Mouse (Mus musculus): ENCODE measurements around the gene Brd3os. TPM values are rescaled to one million over a fixed set of nuclear protein-coding genes. Genes with fewer than 3 reads are reported as not detected.

Brd3os gene
- total RNA-seq, 2 experiments from 2014 or later, result 27.9 to 28.5 TPM

GRCm38 (mm10) chr2:27417648-27418153 lies 24.4 kb upstream of the Brd3os start:
- no peak for DNase-seq (ENCODE audit: low spot score in 2 of 2)
- intact Hi-C loops (cut with DNase I), result no loop called here

GRCm38 (mm10) chr2:27418577-27419070 lies 23.5 kb upstream of the Brd3os start:
- intact Hi-C loops (cut with DNase I), result no loop called here
- no peak for DNase-seq (ENCODE audit: low spot score in 2 of 2)

- peak; percentile 64 to 76 for DNase-seq (ENCODE audit: low spot score in 2 of 2)
- intact Hi-C loops (cut with DNase I), result loop anchor here (10.0 kb wide), 1 partner anchor 77 kb away; no protein-coding TSS in a partner anchor
Observed at GRCm38 (mm10) chr2:27421293-27422068, 20.6 kb upstream of the Brd3os start.

GRCm38 (mm10) chr2:27423596-27423995 lies 18.5 kb upstream of the Brd3os start:
- intact Hi-C loops (cut with DNase I), result loop anchor here (10.0 kb wide), 1 partner anchor 79 kb away; no protein-coding TSS in a partner anchor
- DNase-seq (ENCODE audit: low spot score in 2 of 2), result no peak

- DNase-seq (ENCODE audit: low spot score in 2 of 2), result no peak
- intact Hi-C loops (cut with DNase I), result loop anchor here (10.0 kb wide), 1 partner anchor 80 kb away; no protein-coding TSS in a partner anchor
Observed at GRCm38 (mm10) chr2:27425161-27425611, 16.9 kb upstream of the Brd3os start.

- intact Hi-C loops (cut with DNase I), result loop anchor here (10.0 kb wide), 1 partner anchor 81 kb away; no protein-coding TSS in a partner anchor
- peak in 1 of 2 experiments; percentile 21 for DNase-seq (ENCODE audit: low spot score in 2 of 2)
Observed at GRCm38 (mm10) chr2:27425751-27426405, 16.2 kb upstream of the Brd3os start.

- DNase-seq (ENCODE audit: low spot score in 2 of 2), result peak in 1 of 2 experiments; percentile 19
- intact Hi-C loops (cut with DNase I), result loop anchor here (10.0 kb wide), 1 partner anchor 82 kb away; no protein-coding TSS in a partner anchor
Observed at GRCm38 (mm10) chr2:27426406-27426854, 15.7 kb upstream of the Brd3os start.

GRCm38 (mm10) chr2:27426855-27427457 lies 15.2 kb upstream of the Brd3os start, which contains the start of gene Vav2:
Gene Vav2, minus strand, starts transcription at chr2:27427033.
- intact Hi-C loops (cut with DNase I), result loop anchor here (10.0 kb wide), 1 partner anchor 82 kb away; no protein-coding TSS in a partner anchor

GRCm38 (mm10) chr2:27428071-27428470 lies 14.1 kb upstream of the Brd3os start:
- intact Hi-C loops (cut with DNase I), result loop anchor here (1.0 to 10.0 kb wide), 2 partner anchors 83 to 139 kb away; no protein-coding TSS in a partner anchor
- peak; percentile 79 to 89 for DNase-seq (ENCODE audit: low spot score in 2 of 2)

More at GRCm38 (mm10) chr2:27426855-27427457, 15.2 kb upstream of the Brd3os start, which contains the start of gene Vav2:
- DNase-seq (ENCODE audit: low spot score in 2 of 2), result peak; percentile 60 to 82

- DNase-seq (ENCODE audit: low spot score in 2 of 2), result peak; percentile 76 to 83
- intact Hi-C loops (cut with DNase I), result no loop called here
Observed at GRCm38 (mm10) chr2:27430621-27431020, 11.5 kb upstream of the Brd3os start.

GRCm38 (mm10) chr2:27432599-27432998 lies 9.5 kb upstream of the Brd3os start:
- intact Hi-C loops (cut with DNase I), result no loop called here
- no peak for DNase-seq (ENCODE audit: low spot score in 2 of 2)

GRCm38 (mm10) chr2:27437876-27438275 lies 4.2 kb upstream of the Brd3os start:
- no peak for DNase-seq (ENCODE audit: low spot score in 2 of 2)
- intact Hi-C loops (cut with DNase I), result no loop called here

- DNase-seq (ENCODE audit: low spot score in 2 of 2), result no peak
- intact Hi-C loops (cut with DNase I), result no loop called here
Observed at GRCm38 (mm10) chr2:27438281-27438680, 3.8 kb upstream of the Brd3os start.

- intact Hi-C loops (cut with DNase I), result no loop called here
Observed at GRCm38 (mm10) chr2:27442708-27443449, 755 bp downstream of the Brd3os start.

GRCm38 (mm10) chr2:27443450-27443708 lies 1.3 kb downstream of the Brd3os start:
- intact Hi-C loops (cut with DNase I), result no loop called here
- DNase-seq (ENCODE audit: low spot score in 2 of 2), result no peak

More at GRCm38 (mm10) chr2:27442708-27443449, 755 bp downstream of the Brd3os start:
- DNase-seq (ENCODE audit: low spot score in 2 of 2), result peak in 1 of 2 experiments; percentile 19

GRCm38 (mm10) chr2:27445910-27446309 lies 3.8 kb downstream of the Brd3os start:
- intact Hi-C loops (cut with DNase I), result no loop called here
- DNase-seq (ENCODE audit: low spot score in 2 of 2), result no peak

GRCm38 (mm10) chr2:27446812-27447211 lies 4.7 kb downstream of the Brd3os start:
- DNase-seq (ENCODE audit: low spot score in 2 of 2), result no peak
- intact Hi-C loops (cut with DNase I), result no loop called here

GRCm38 (mm10) chr2:27447782-27448181 lies 5.7 kb downstream of the Brd3os start:
- intact Hi-C loops (cut with DNase I), result no loop called here
- DNase-seq (ENCODE audit: low spot score in 2 of 2), result no peak

- DNase-seq (ENCODE audit: low spot score in 2 of 2), result no peak
- intact Hi-C loops (cut with DNase I), result loop anchor here (5.0 kb wide), 1 partner anchor 67 kb away; the partner anchor contains the start of gene Wdr5
Observed at GRCm38 (mm10) chr2:27450226-27450625, 8.1 kb downstream of the Brd3os start.

Data from left cerebral cortex, postnatal 14 days (tissue).